Mouse (Mus musculus) MEL (cell line): ENCODE measurements at regions not wholly inside any gene's neighbourhood (a gene's known extent, or its start where the extent isn't known, plus 50 kb on each side); places are given as distances from the start of the nearest gene placed in this dataset.

Experiments used
- BHLHE40 ChIP-seq: IDR thresholded peaks from 2 replicates; pipeline ENCODE4 v1.6.1; 2012; ENCODE audit warnings: low read depth, mild to moderate bottlenecking, inconsistent platforms, low read length, improper control_type of control experiment, borderline replicate concordance
- CHD1 ChIP-seq: IDR thresholded peaks from 2 replicates; pipeline ENCODE4 v1.6.1; 2012; ENCODE audit warnings: low read depth, mild to moderate bottlenecking, inconsistent platforms, low read length, improper control_type of control experiment
- CTCF ChIP-seq, 3 experiments: IDR thresholded peaks in 2 of 3; conservative IDR thresholded peaks in 1 of 3; 2 replicates each; pipeline ENCODE4 v1.5.1; 2011 to 2012; ENCODE audit warnings: low read length in 3 of 3, low read depth in 2 of 3, mild to moderate bottlenecking in 2 of 3, improper control_type of control experiment in 1 of 3, inconsistent platforms in 1 of 3, mixed read lengths in 1 of 3, moderate library complexity in 1 of 3; ENCODE audit not compliant: control insufficient read depth in 1 of 3, insufficient read depth in 1 of 3, poor library complexity in 1 of 3, severe bottlenecking in 1 of 3
- EP300 ChIP-seq, 2 experiments: IDR thresholded peaks; 2 replicates each; pipeline ENCODE4 v1.6.1; 2011; ENCODE audit warnings: improper control_type of control experiment in 2 of 2, low read length in 2 of 2, low read depth in 1 of 2, mild to moderate bottlenecking in 1 of 2
- GABPA ChIP-seq: IDR thresholded peaks from 2 replicates; pipeline ENCODE4 v1.6.1; 2012; ENCODE audit warnings: low read depth, mild to moderate bottlenecking, inconsistent platforms, low read length, improper control_type of control experiment, moderate library complexity
- MAFK ChIP-seq: IDR thresholded peaks from 2 replicates; pipeline ENCODE4 v1.6.1; 2011; ENCODE audit warnings: low read depth, mild to moderate bottlenecking, low read length, improper control_type of control experiment, borderline replicate concordance
- NRF1 ChIP-seq: IDR thresholded peaks from 2 replicates; pipeline ENCODE4 v1.6.1; 2014; ENCODE audit warnings: low read depth, mild to moderate bottlenecking, inconsistent platforms, low read length, improper control_type of control experiment, moderate library complexity; ENCODE audit not compliant: poor library complexity, insufficient read depth, severe bottlenecking
- POLR2A ChIP-seq, 2 experiments: IDR thresholded peaks; 2 replicates each; pipeline ENCODE4 v1.6.1; 2011 to 2012; ENCODE audit warnings: low read length in 2 of 2, mild to moderate bottlenecking in 2 of 2, control low read depth in 1 of 2, improper control_type of control experiment in 1 of 2, low read depth in 1 of 2, moderate library complexity in 1 of 2; ENCODE audit not compliant: control insufficient read depth in 1 of 2, insufficient read depth in 1 of 2, poor library complexity in 1 of 2
- POLR2AphosphoS2 ChIP-seq: IDR thresholded peaks from 2 replicates; pipeline ENCODE4 v1.6.1; 2011; ENCODE audit warnings: low read length, improper control_type of control experiment
- RAD21 ChIP-seq: IDR thresholded peaks from 2 replicates; pipeline ENCODE4 v1.6.1; 2011; ENCODE audit warnings: mild to moderate bottlenecking, low read depth, low read length, improper control_type of control experiment
- RCOR1 ChIP-seq: IDR thresholded peaks from 2 replicates; pipeline ENCODE4 v1.6.1; 2012; ENCODE audit warnings: low read depth, mild to moderate bottlenecking, inconsistent platforms, low read length, improper control_type of control experiment
- TCF12 ChIP-seq: IDR thresholded peaks from 2 replicates; pipeline ENCODE4 v1.6.1; 2014; ENCODE audit warnings: low read depth, mild to moderate bottlenecking, inconsistent platforms, low read length, improper control_type of control experiment, moderate library complexity
- ZMIZ1 ChIP-seq: IDR thresholded peaks from 2 replicates; pipeline ENCODE4 v1.6.1; 2012; ENCODE audit warnings: low read depth, mild to moderate bottlenecking, inconsistent platforms, low read length, improper control_type of control experiment, moderate library complexity
- ZNF384 ChIP-seq: IDR thresholded peaks from 2 replicates; pipeline ENCODE4 v1.6.1; 2012; ENCODE audit warnings: low read depth, mild to moderate bottlenecking, inconsistent platforms, low read length, improper control_type of control experiment

DNA sequence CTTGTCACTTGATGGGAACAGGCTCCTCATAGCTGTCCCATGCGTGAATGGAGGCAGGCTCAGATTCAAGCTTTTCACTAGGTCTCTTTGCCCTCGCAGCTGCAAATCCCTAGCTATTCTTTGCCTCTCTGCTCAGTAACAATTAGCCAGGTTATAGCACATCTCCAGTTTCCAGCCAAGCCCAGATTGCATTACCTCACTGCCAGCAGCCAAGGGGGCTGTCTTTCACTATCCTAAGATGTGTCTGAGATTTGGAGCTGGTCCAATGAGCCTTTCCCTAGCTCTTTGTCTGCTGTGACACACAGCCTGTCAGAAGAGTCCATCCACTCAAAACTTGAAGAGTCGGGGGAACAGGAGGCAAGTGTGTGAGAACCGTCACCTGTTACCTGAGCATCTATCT lies 62.0 kb upstream of the Itga6 start:
- TF ChIP-seq EP300 (IDR thresholded peaks at IDR 0.05; ENCODE audit: low read depth in 1 of 2, low read length in 2 of 2) = no peak
- TF ChIP-seq GABPA = no peak
- no peak for TF ChIP-seq CTCF (IDR thresholded peaks at IDR 0.05 in 2 of 3, conservative IDR thresholded peaks at IDR 0.05 in 1 of 3; ENCODE audit: control insufficient read depth in 1 of 3, insufficient read depth in 1 of 3, low read depth in 2 of 3, low read length in 3 of 3, poor library complexity in 1 of 3, severe bottlenecking in 1 of 3)
- no peak for TF ChIP-seq TCF12
- no peak for TF ChIP-seq CHD1
- TF ChIP-seq POLR2A (IDR thresholded peaks at IDR 0.05; ENCODE audit: control insufficient read depth in 1 of 2, insufficient read depth in 1 of 2, low read depth in 1 of 2, low read length in 2 of 2, poor library complexity in 1 of 2) = no peak
- TF ChIP-seq ZMIZ1 = no peak
- TF ChIP-seq RAD21 = no peak
- TF ChIP-seq BHLHE40 = no peak
- TF ChIP-seq ZNF384 = no peak
- TF ChIP-seq RCOR1 = no peak
- TF ChIP-seq MAFK = no peak
- no peak for TF ChIP-seq POLR2AphosphoS2
- no peak for TF ChIP-seq NRF1
